In the genomic region with DNA sequence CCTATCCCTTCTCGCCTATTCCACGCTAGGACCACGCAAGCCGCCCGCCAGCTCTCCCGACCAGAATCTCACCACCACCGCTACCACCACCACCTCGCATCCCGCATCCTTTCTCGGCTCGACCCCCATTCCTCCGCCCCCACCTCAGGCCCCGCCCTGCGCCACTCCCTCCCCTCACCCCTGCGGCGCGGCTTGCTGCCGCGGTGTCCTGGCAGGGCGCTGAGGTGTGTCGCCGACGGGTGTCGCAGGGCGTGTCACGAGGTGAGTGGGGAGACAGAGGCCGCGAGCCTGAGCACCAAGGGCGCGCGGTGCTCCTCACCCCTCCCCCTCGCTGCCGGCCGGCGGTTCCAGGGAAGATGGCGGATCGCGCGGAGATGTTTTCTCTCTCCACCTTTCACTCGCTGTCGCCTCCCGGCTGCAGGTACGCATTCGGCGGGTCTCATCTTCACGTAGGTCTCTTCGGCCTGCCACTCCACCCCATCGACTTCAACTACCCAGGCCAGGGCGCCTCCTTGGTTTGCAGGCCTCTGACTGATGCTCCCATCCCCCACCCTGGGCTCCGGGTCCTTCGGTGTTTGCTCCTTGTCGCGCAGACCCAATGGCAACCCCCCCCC, we compare ENCODE assay signal across 8 mouse cellular contexts. TPM values are rescaled to one million over a fixed set of nuclear protein-coding genes. Genes with fewer than 3 reads are reported as not detected.
A peak's percentile ranks its signal among the peaks of the same experiment; 100 is the strongest.
DNase-seq lines count a peak whose midpoint lies in the region; ATAC-seq and TF ChIP-seq lines count a peak whose summit lies in the region.

Gene Mapk8ip2, plus strand, starts transcription at position 49 of the 614 bp plus-strand sequence.

- no peaks in the 10 kb centered on the region for H3K9me3 ChIP-seq in heart, embryonic 14.5 days (ENCODE audit: control insufficient read depth, low read length)
- no peaks in the 10 kb centered on the region for H3K9me3 ChIP-seq in embryonic facial prominence, embryonic 15.5 days (replicated peaks)
- no peaks in the 10 kb centered on the region for H3K9me3 ChIP-seq in midbrain, embryonic 15.5 days

- H3K27ac ChIP-seq in heart, embryonic 14.5 days (replicated peaks in 1 of 2; ENCODE audit: control insufficient read depth in 1 of 2, insufficient read depth in 1 of 2, low read depth in 2 of 2, low read length in 2 of 2) = no peak within 1 kb of the TSS
- H3K27ac ChIP-seq in bone marrow macrophage, adult 2 months (ENCODE audit: insufficient read depth, low read depth, low read length) = no peak within 1 kb of the TSS
- no peak within 1 kb of the TSS for H3K27ac ChIP-seq in embryonic facial prominence, embryonic 15.5 days (replicated peaks)
- peak within 1 kb of the TSS; percentile 91 for H3K27ac ChIP-seq in midbrain, embryonic 15.5 days

- peak within 1 kb of the TSS; percentile 75 for H3K4me2 ChIP-seq in heart, embryonic 14.5 days (ENCODE audit: low read length)
- peak within 1 kb of the TSS; percentile 88 for H3K4me2 ChIP-seq in embryonic facial prominence, embryonic 15.5 days (replicated peaks)
- H3K4me2 ChIP-seq in midbrain, embryonic 15.5 days = peak within 1 kb of the TSS; percentile 98

- no peak for TF ChIP-seq POLR2A in bone marrow macrophage, adult 2 months (IDR thresholded peaks at IDR 0.05; ENCODE audit: borderline replicate concordance, low read depth, low read length)

- no peak within 1 kb of the TSS for H3K9ac ChIP-seq in heart, embryonic 14.5 days (ENCODE audit: low read length)
- no peak within 1 kb of the TSS for H3K9ac ChIP-seq in embryonic facial prominence, embryonic 15.5 days
- H3K9ac ChIP-seq in midbrain, embryonic 15.5 days = peak within 1 kb of the TSS; percentile 85

- no peak for DNase-seq in heart, adult 18-20 months
- peak in 1 of 2 experiments; percentile 67 for DNase-seq in layer of hippocampus, postnatal 14 days (ENCODE audit: low spot score in 2 of 2)
- no peak for DNase-seq in urinary bladder, postnatal 10 days (ENCODE audit: low spot score)
- no peak for DNase-seq in urinary bladder, postnatal 4 days (ENCODE audit: low spot score in 2 of 2)

- no peak for ATAC-seq in heart, embryonic 14.5 days (ENCODE audit: insufficient number of reproducible peaks, insufficient read depth, low FRiP score, low read depth)
- ATAC-seq in embryonic facial prominence, embryonic 15.5 days (ENCODE audit: insufficient number of reproducible peaks, low FRiP score, low TSS enrichment, low read depth) = peak; percentile 52
- ATAC-seq in midbrain, embryonic 15.5 days (replicated peaks) = peak; percentile 85

- H3K27me3 ChIP-seq in heart, embryonic 14.5 days (ENCODE audit: control insufficient read depth, insufficient read depth, low read length) = peaks cover 68% of the 10 kb centered on the region
- peaks cover 25% of the 10 kb centered on the region for H3K27me3 ChIP-seq in embryonic facial prominence, embryonic 15.5 days
- no peaks in the 10 kb centered on the region for H3K27me3 ChIP-seq in midbrain, embryonic 15.5 days (replicated peaks)

- no peaks in the 10 kb centered on the region for H3K36me3 ChIP-seq in heart, embryonic 14.5 days (ENCODE audit: control insufficient read depth, insufficient read depth, low read length)
- H3K36me3 ChIP-seq in embryonic facial prominence, embryonic 15.5 days = no peaks in the 10 kb centered on the region
- peaks cover 26% of the 10 kb centered on the region for H3K36me3 ChIP-seq in midbrain, embryonic 15.5 days (replicated peaks)

- under 1% methylated on average over 53 of the region's 53 CpGs for WGBS in heart, embryonic 14.5 days
- 3% methylated on average over 53 of the region's 53 CpGs for WGBS in embryonic facial prominence, embryonic 15.5 days
- WGBS in midbrain, embryonic 15.5 days = under 1% methylated on average over 53 of the region's 53 CpGs

- peak within 1 kb of the TSS; percentile 32 to 41 for H3K4me3 ChIP-seq in heart, embryonic 14.5 days (ENCODE audit: control insufficient read depth in 1 of 2, insufficient read depth in 1 of 2, low read depth in 1 of 2, low read length in 2 of 2)
- peak within 1 kb of the TSS; percentile 43 for H3K4me3 ChIP-seq in bone marrow macrophage, adult 2 months (ENCODE audit: insufficient read depth, low read length)
- H3K4me3 ChIP-seq in embryonic facial prominence, embryonic 15.5 days (replicated peaks) = peak within 1 kb of the TSS; percentile 40
- H3K4me3 ChIP-seq in midbrain, embryonic 15.5 days = peak within 1 kb of the TSS; percentile 78

- no peak for TF ChIP-seq CTCF in bone marrow macrophage, adult 2 months (IDR thresholded peaks at IDR 0.05; ENCODE audit: low read depth, low read length)

- H3K4me1 ChIP-seq in heart, embryonic 14.5 days (ENCODE audit: control insufficient read depth in 2 of 2, insufficient read depth in 2 of 2, low read length in 2 of 2) = peaks cover 6 to 9% of the 10 kb centered on the region in 2 experiments; a peak in 3 of 4 replicates
- no peaks in the 10 kb centered on the region for H3K4me1 ChIP-seq in bone marrow macrophage, adult 2 months (ENCODE audit: control insufficient read depth, insufficient read depth, low read length)
- peaks cover 12% of the 10 kb centered on the region for H3K4me1 ChIP-seq in embryonic facial prominence, embryonic 15.5 days
- H3K4me1 ChIP-seq in midbrain, embryonic 15.5 days = peaks cover 32% of the 10 kb centered on the region

RNA-seq across cellular contexts. Expression of gene Mapk8ip2, which starts in this region (rescaled TPM):
- 0.41 and 0.42 TPM in 2 replicates for polyA plus RNA-seq in heart, embryonic 14.5 days (2014; fragmentation: Nextera tagmentation; extraction: Ambion mirVana)
- under 1 TPM; 0.07 to 0.33 TPM for total RNA-seq in heart, adult 18-20 months (2021)
- not detected in 2 replicates for polyA plus RNA-seq in bone marrow macrophage, adult 2 months (2012; ENCODE audit: insufficient read depth, insufficient read length, missing spikeins)
- 3.4 and 4.9 TPM in 2 replicates for polyA plus RNA-seq in embryonic facial prominence, embryonic 15.5 days (2015; fragmentation: Nextera tagmentation; extraction: Ambion mirVana)
- 100 to 1,000 TPM; 195 to 198 TPM for total RNA-seq in layer of hippocampus, postnatal 14 days (2021)
- 84.8 and 88.5 TPM in 2 replicates for polyA plus RNA-seq in midbrain, embryonic 15.5 days (2015; fragmentation: Nextera tagmentation; extraction: Ambion mirVana)

Comparison
In these comparisons a context has a peak if more than half of its experiments do, and no peak if none do; other contexts are left out.
1. RNA of gene Mapk8ip2 (total RNA-seq): 195 to 198 TPM in layer of hippocampus, postnatal 14 days; 0.07 to 0.33 TPM in heart, adult 18-20 months; every median in the first group is over 100 times any median in the second.
2. RNA of gene Mapk8ip2 (polyA plus RNA-seq): 84.8 to 88.5 TPM in midbrain, embryonic 15.5 days; 3.4 to 4.9 TPM in embryonic facial prominence, embryonic 15.5 days, 0.41 to 0.42 TPM in heart, embryonic 14.5 days and not detected in bone marrow macrophage, adult 2 months; every median in the first group is over 10 times any median in the second.
3. Peak in every context shown above with its lines, with median percentiles within 50 percentile points of each other: H3K4me2 ChIP-seq and H3K4me3 ChIP-seq.